Mouse (Mus musculus): ENCODE measurements around the gene Arhgap10. TPM values are rescaled to one million over a fixed set of nuclear protein-coding genes. Genes with fewer than 3 reads are reported as not detected.

The Arhgap10 gene
- total and polyA plus RNA-seq, 3 experiments: 13.1 to 22.8 TPM; not detected in 1

DNA sequence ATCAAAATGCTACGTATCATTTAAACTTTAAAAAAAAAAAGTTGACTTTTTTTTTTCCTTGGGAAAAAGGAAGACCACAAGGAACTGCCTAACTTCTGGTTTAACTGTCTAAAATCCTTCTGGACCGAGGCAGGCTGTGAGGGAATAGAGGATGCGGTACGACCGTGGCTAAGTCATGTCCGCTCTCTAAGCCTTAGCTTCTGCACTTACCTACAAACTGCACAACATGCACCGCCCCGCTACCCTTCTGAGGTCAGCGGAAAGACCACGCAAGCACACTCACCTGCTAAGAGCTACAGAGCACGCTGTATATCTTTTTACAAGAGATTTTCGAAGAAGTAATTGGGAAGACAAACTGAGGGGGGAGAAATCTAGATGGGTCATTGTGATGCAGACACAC, 186.6 kb downstream of the Arhgap10 start:
- TF ChIP-seq MAX (IDR thresholded peaks at IDR 0.05; ENCODE audit: low read length): no peak
- no peak for TF ChIP-seq SMC3 (IDR thresholded peaks at IDR 0.05; ENCODE audit: low read depth, low read length)
- TF ChIP-seq POLR2AphosphoS5 (IDR thresholded peaks at IDR 0.05; ENCODE audit: borderline replicate concordance, low read depth, low read length): no peak
- no peak for TF ChIP-seq ELF1 (IDR thresholded peaks at IDR 0.05; ENCODE audit: low read depth, low read length)
- TF ChIP-seq CHD2 (IDR thresholded peaks at IDR 0.05; ENCODE audit: low read length): no peak
- no peak for TF ChIP-seq MAFK (IDR thresholded peaks at IDR 0.05; ENCODE audit: borderline replicate concordance, low read depth, low read length)
- no peak for TF ChIP-seq MEF2A (IDR thresholded peaks at IDR 0.05; ENCODE audit: extremely low read depth, insufficient replicate concordance, low read depth, low read length, poor library complexity, severe bottlenecking)
- no peak for TF ChIP-seq MXI1 (IDR thresholded peaks at IDR 0.05; ENCODE audit: low read depth, low read length)
- TF ChIP-seq USF2 (IDR thresholded peaks at IDR 0.05; ENCODE audit: borderline replicate concordance in 1 of 2, insufficient read depth in 1 of 2, low read depth in 1 of 2, low read length in 2 of 2): no peak
- no peak for TF ChIP-seq MYC (IDR thresholded peaks at IDR 0.05; ENCODE audit: low read depth, low read length)
- TF ChIP-seq ETS1 (IDR thresholded peaks at IDR 0.05; ENCODE audit: low read depth, low read length): no peak
- TF ChIP-seq ZC3H11A (IDR thresholded peaks at IDR 0.05; ENCODE audit: low read depth, low read length): no peak
- no peak for TF ChIP-seq MAZ (IDR thresholded peaks at IDR 0.05; ENCODE audit: low read depth, low read length)
- TF ChIP-seq ZNF384 (IDR thresholded peaks at IDR 0.05; ENCODE audit: low read depth, low read length): no peak
- Histone ChIP-seq H3K36me3 (ENCODE audit: control insufficient read depth in 1 of 2, insufficient read depth in 2 of 2, low read length in 2 of 2) (no peaks in the 10 kb centered on the region), H3K4me3 (ENCODE audit: control insufficient read depth in 1 of 2, insufficient read depth in 1 of 2, low read depth in 2 of 2, low read length in 2 of 2) (no peak overlapping the region), H3K27me3 (ENCODE audit: control insufficient read depth in 1 of 2, insufficient read depth in 2 of 2, low read length in 2 of 2) (no peaks in the 10 kb centered on the region), H3K9ac (ENCODE audit: control insufficient read depth, low read depth, low read length, poor library complexity, severe bottlenecking) (no peak overlapping the region), H3K79me2 (ENCODE audit: control insufficient read depth, insufficient read depth, low read length, poor library complexity) (no peaks in the 10 kb centered on the region), H3K4me1 (ENCODE audit: control insufficient read depth in 1 of 2, insufficient read depth in 2 of 2, low read length in 2 of 2) (no peaks in the 10 kb centered on the region), H3K27ac (ENCODE audit: control insufficient read depth, low read depth, low read length) (no peak overlapping the region), H3K9me3 (replicated peaks; ENCODE audit: insufficient read depth, low read length) (no peaks in the 10 kb centered on the region)
- DNase-seq (ENCODE audit: low read depth, low spot score): no peak

DNA sequence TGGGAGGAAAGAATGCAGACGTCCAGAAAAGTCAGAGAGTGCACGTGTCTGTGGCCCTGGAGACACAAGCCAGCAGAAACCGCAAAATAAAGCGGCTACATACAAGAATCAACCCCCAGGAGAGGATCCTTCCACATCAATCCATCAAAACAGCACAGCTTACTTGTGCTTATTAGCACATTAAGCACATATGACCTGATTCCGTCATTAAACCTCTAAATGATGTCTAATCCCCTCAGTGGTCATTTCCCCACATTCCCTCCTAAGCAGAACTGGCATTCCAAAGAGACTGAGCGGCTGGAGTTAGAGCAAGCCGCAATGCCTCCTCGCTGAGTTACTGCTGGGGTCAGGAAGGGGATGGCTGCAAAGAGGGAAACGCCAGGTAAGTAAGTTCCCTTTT, 187.4 kb downstream of the Arhgap10 start:
- Histone ChIP-seq H3K4me1 (ENCODE audit: control insufficient read depth in 1 of 2, insufficient read depth in 2 of 2, low read length in 2 of 2) (no peaks in the 10 kb centered on the region), H3K79me2 (ENCODE audit: control insufficient read depth, insufficient read depth, low read length, poor library complexity) (no peaks in the 10 kb centered on the region), H3K9ac (ENCODE audit: control insufficient read depth, low read depth, low read length, poor library complexity, severe bottlenecking) (no peak overlapping the region), H3K9me3 (replicated peaks; ENCODE audit: insufficient read depth, low read length) (no peaks in the 10 kb centered on the region), H3K27me3 (ENCODE audit: control insufficient read depth in 1 of 2, insufficient read depth in 2 of 2, low read length in 2 of 2) (no peaks in the 10 kb centered on the region), H3K4me3 (ENCODE audit: control insufficient read depth in 1 of 2, insufficient read depth in 1 of 2, low read depth in 2 of 2, low read length in 2 of 2) (no peak overlapping the region), H3K27ac (ENCODE audit: control insufficient read depth, low read depth, low read length) (no peak overlapping the region), H3K36me3 (ENCODE audit: control insufficient read depth in 1 of 2, insufficient read depth in 2 of 2, low read length in 2 of 2) (no peaks in the 10 kb centered on the region)
- DNase-seq (ENCODE audit: low read depth, low spot score): no peak
- no peak for TF ChIP-seq TBP (IDR thresholded peaks at IDR 0.05; ENCODE audit: low read depth, low read length)
- no peak for TF ChIP-seq RAD21 (IDR thresholded peaks at IDR 0.05; ENCODE audit: low read depth, low read length)
- TF ChIP-seq MAZ (IDR thresholded peaks at IDR 0.05; ENCODE audit: low read depth, low read length): no peak
- no peak for TF ChIP-seq ZMIZ1 (IDR thresholded peaks at IDR 0.05; ENCODE audit: low read depth, low read length)
- no peak for TF ChIP-seq ZC3H11A (IDR thresholded peaks at IDR 0.05; ENCODE audit: low read depth, low read length)
